Mouse (Mus musculus): ENCODE measurements around the gene Rpn1. TPM values are rescaled to one million over a fixed set of nuclear protein-coding genes. Genes with fewer than 3 reads are reported as not detected.

Gene Rpn1
- total RNA-seq (2023), result 77.0 TPM

GRCm38 (mm10) chr6:88084278-88085151 is at the start of gene Rpn1:
TSS of gene Rpn1 (plus strand) at chr6:88084482.

GRCm38 (mm10) chr6:88044577-88045405 is 39.5 kb upstream of the Rpn1 start, which contains the start of gene Rab7:
TSS of gene Rab7 (minus strand) at chr6:88045270.

Other genes starting within 250 kb of the Rpn1 start
- gene Gm45140, start 248.7 kb upstream of the Rpn1 start, total RNA-seq (2023), result 3.7 TPM
- gene Isy1, start 245.7 kb upstream of the Rpn1 start, total RNA-seq (2023), result 106 TPM
- gene Cnbp, start 233.4 kb upstream of the Rpn1 start, total RNA-seq (2023), result 483 TPM
- 162 TPM for gene Copg1, start 196.7 kb upstream of the Rpn1 start, total RNA-seq (2023)
- gene Hmces, start 170.5 kb upstream of the Rpn1 start, total RNA-seq (2023), result 34.9 TPM
- gene H1fx, start 102.8 kb upstream of the Rpn1 start, total RNA-seq (2023), result 0.70 TPM
- gene Rab7, start 39.2 kb upstream of the Rpn1 start, total RNA-seq (2023), result 139 TPM
- gene Gata2, start 109.4 kb downstream of the Rpn1 start, total RNA-seq (2023), result not detected
- gene Dnajb8, start 137.8 kb downstream of the Rpn1 start, total RNA-seq (2023), result not detected